Mouse (Mus musculus) testis, adult 2 months (tissue): ENCODE data around the gene P2rx3. TPM values are rescaled to one million over a fixed set of nuclear protein-coding genes. Genes with fewer than 3 reads are reported as not detected.

Experiments used
- H3K27ac ChIP-seq: fragments of 200-500 bp; 2 replicates; pipeline ENCODE4 v1.5.1; 2012; ENCODE audit warnings: low read depth, low read length; ENCODE audit not compliant: control insufficient read depth, insufficient read depth
- H3K27me3 ChIP-seq: fragments of 200-500 bp; 2 replicates; pipeline ENCODE4 v1.6.1; 2012; ENCODE audit warnings: mild to moderate bottlenecking, low read length, moderate library complexity; ENCODE audit not compliant: control insufficient read depth, insufficient read depth
- H3K36me3 ChIP-seq: fragments of 200-500 bp; 2 replicates; pipeline ENCODE4 v1.6.1; 2012; ENCODE audit warnings: mild to moderate bottlenecking, low read length; ENCODE audit not compliant: control insufficient read depth, insufficient read depth
- H3K4me1 ChIP-seq: fragments of 200-500 bp; 2 replicates; pipeline ENCODE4 v1.6.1; 2012; ENCODE audit warnings: low read length; ENCODE audit not compliant: control insufficient read depth, insufficient read depth
- H3K4me3 ChIP-seq: fragments of 200-500 bp; 2 replicates; pipeline ENCODE4 v1.5.1; 2012; ENCODE audit warnings: low read depth, mild to moderate bottlenecking, low read length, moderate library complexity, mixed read lengths; ENCODE audit not compliant: control insufficient read depth
- CTCF ChIP-seq: fragments of 200-500 bp; IDR thresholded peaks from 2 replicates; pipeline ENCODE4 v1.5.1; 2012; ENCODE audit warnings: low read depth, mild to moderate bottlenecking, inconsistent platforms, low read length, moderate library complexity; ENCODE audit not compliant: control insufficient read depth, insufficient read depth, insufficient replicate concordance
- POLR2A ChIP-seq: fragments of 200-500 bp; IDR thresholded peaks from 2 replicates; pipeline ENCODE4 v1.6.1; 2012; ENCODE audit warnings: low read depth, mild to moderate bottlenecking, inconsistent platforms, low read length, moderate library complexity; ENCODE audit not compliant: control insufficient read depth
- polyA plus RNA-seq: library from polyadenylated mRNA; depleted of rRNA; stranded (reverse); fragments of >200 nt; gene quantifications from 2 replicates; pipeline ENCODE4 v1.2.3, GENCODE M21; 2012

P2rx3 gene
- polyA plus RNA-seq, 1 experiment: 103 TPM

- peaks cover 10% of the 10 kb centered on the region for H3K4me1 ChIP-seq
- TF ChIP-seq POLR2A (no peak), CTCF (no peak)
- no peaks in the 10 kb centered on the region for H3K27me3 ChIP-seq
- no peaks in the 10 kb centered on the region; the same call in 1 of the 2 replicates for H3K36me3 ChIP-seq
- peak overlapping the region; percentile 40; the same call in 1 of the 2 replicates for H3K27ac ChIP-seq
- peak overlapping the region; percentile 8 for H3K4me3 ChIP-seq
These were observed 12.9 kb upstream of the P2rx3 start for GRCm38 (mm10) chr2:85050001-85050634.

GRCm38 (mm10) chr2:85049277-85049676 lies 12.0 kb upstream of the P2rx3 start:
- no peaks in the 10 kb centered on the region for H3K27me3 ChIP-seq
- no peak for TF ChIP-seq POLR2A
- TF ChIP-seq CTCF: no peak
- H3K36me3 ChIP-seq: no peaks in the 10 kb centered on the region; the same call in 1 of the 2 replicates
- H3K4me1 ChIP-seq: peaks cover 10% of the 10 kb centered on the region
- no peak overlapping the region for H3K4me3 ChIP-seq
- no peak overlapping the region for H3K27ac ChIP-seq

- TF ChIP-seq CTCF (no peak), POLR2A (0 out of 2 replicates have a peak, but pooled peaks have one; percentile 18)
- Histone ChIP-seq H3K27ac (peak overlapping the region; percentile 76), H3K4me1 (peaks cover 10% of the 10 kb centered on the region), H3K36me3 (no peaks in the 10 kb centered on the region; the same call in 1 of the 2 replicates), H3K27me3 (no peaks in the 10 kb centered on the region), H3K4me3 (peak overlapping the region; percentile 86)
These were observed 11.0 kb upstream of the P2rx3 start for GRCm38 (mm10) chr2:85048168-85048751.

- TF ChIP-seq POLR2A (peak; percentile 51; the same call in 1 of the 2 replicates), CTCF (no peak)
- H3K4me3 ChIP-seq: peak within 1 kb of the TSS; percentile 86
- peaks cover 10% of the 10 kb centered on the region for H3K4me1 ChIP-seq
- H3K27ac ChIP-seq: peak within 1 kb of the TSS; percentile 76
- no peaks in the 10 kb centered on the region; the same call in 1 of the 2 replicates for H3K36me3 ChIP-seq
- H3K27me3 ChIP-seq: no peaks in the 10 kb centered on the region
These were observed 10.4 kb upstream of the P2rx3 start, which contains the start of gene Tnks1bp1 for GRCm38 (mm10) chr2:85047596-85048167. Gene Tnks1bp1, plus strand, starts transcription at chr2:85048022.

- Histone ChIP-seq H3K36me3 (peaks cover 2% of the 10 kb centered on the region; the same call in 1 of the 2 replicates), H3K4me1 (peaks cover 10% of the 10 kb centered on the region), H3K4me3 (no peak overlapping the region), H3K27me3 (no peaks in the 10 kb centered on the region), H3K27ac (0 out of 2 replicates have a peak overlapping the region, but pooled peaks have one; percentile 7)
- no peak for TF ChIP-seq POLR2A
- TF ChIP-seq CTCF: no peak
These were observed 9.8 kb upstream of the P2rx3 start for GRCm38 (mm10) chr2:85047081-85047480.

- peaks cover 3% of the 10 kb centered on the region for H3K36me3 ChIP-seq
- TF ChIP-seq POLR2A (no peak), CTCF (no peak)
- peaks cover 10% of the 10 kb centered on the region for H3K4me1 ChIP-seq
- no peak overlapping the region for H3K27ac ChIP-seq
- H3K4me3 ChIP-seq: no peak overlapping the region
- H3K27me3 ChIP-seq: no peaks in the 10 kb centered on the region
These were observed 9.0 kb upstream of the P2rx3 start for GRCm38 (mm10) chr2:85046222-85046621.

- TF ChIP-seq POLR2A: no peak
- TF ChIP-seq CTCF: no peak
- Histone ChIP-seq H3K27ac (no peak overlapping the region), H3K36me3 (peaks cover 3% of the 10 kb centered on the region), H3K27me3 (no peaks in the 10 kb centered on the region), H3K4me1 (peaks cover 2% of the 10 kb centered on the region), H3K4me3 (no peak overlapping the region)
These were observed 6.4 kb upstream of the P2rx3 start for GRCm38 (mm10) chr2:85043623-85044022.
